Mouse (Mus musculus) CH12.LX (cell line): ENCODE measurements around the gene Ctsl. TPM values are rescaled to one million over a fixed set of nuclear protein-coding genes. Genes with fewer than 3 reads are reported as not detected.

Experiments used
- DNase-seq: peaks from one replicate; pipeline ENCODE4 v3.0.0-alpha.2; 2013; ENCODE audit errors: extremely low read depth
- H3K27ac ChIP-seq: 2 replicates; pipeline ENCODE4 v1.5.1; 2012; ENCODE audit warnings: low read depth, mild to moderate bottlenecking, control low read depth, moderate library complexity; ENCODE audit not compliant: insufficient read depth
- H3K27me3 ChIP-seq: replicated peaks from 2 replicates; pipeline ENCODE3; 2012; ENCODE audit warnings: inconsistent platforms
- H3K36me3 ChIP-seq, 2 experiments: replicated peaks in 1 of 2; 2 replicates each; pipeline versions ENCODE3 to v1.6.1; 2012; ENCODE audit warnings: inconsistent platforms in 1 of 2, low read length in 1 of 2, mild to moderate bottlenecking in 1 of 2, mixed read lengths in 1 of 2, moderate library complexity in 1 of 2; ENCODE audit not compliant: control insufficient read depth in 1 of 2, insufficient read depth in 1 of 2
- H3K4me1 ChIP-seq, 2 experiments: 2 replicates each; pipeline ENCODE4 v1.6.1; 2012; ENCODE audit warnings: inconsistent platforms in 1 of 2, moderate library complexity in 1 of 2; ENCODE audit not compliant: insufficient read depth in 2 of 2, control insufficient read depth in 1 of 2
- H3K4me2 ChIP-seq: 2 replicates; pipeline ENCODE4 v1.6.1; 2012; ENCODE audit warnings: low read depth, mild to moderate bottlenecking, control low read depth; ENCODE audit not compliant: poor library complexity, insufficient read depth, severe bottlenecking
- H3K4me3 ChIP-seq, 3 experiments: fragments of 150-350 bp in 1 of 3; sonication (generic) in 1 of 3; replicated peaks in 1 of 3; 2 replicates each; pipeline versions ENCODE3 to v1.5.1; 2011 to 2012; ENCODE audit warnings: low read depth in 2 of 3, low read length in 2 of 3, mild to moderate bottlenecking in 2 of 3, moderate library complexity in 2 of 3, control low read depth in 1 of 3, improper control_type of control experiment in 1 of 3, inconsistent platforms in 1 of 3, mixed read lengths in 1 of 3; ENCODE audit not compliant: poor library complexity in 1 of 3
- H3K79me2 ChIP-seq: replicated peaks from 2 replicates; pipeline ENCODE4 v1.6.1; 2012; ENCODE audit warnings: mild to moderate bottlenecking, moderate library complexity; ENCODE audit not compliant: control insufficient read depth, poor library complexity, insufficient read depth, severe bottlenecking; ENCODE audit errors: extremely low read depth
- H3K9ac ChIP-seq: 2 replicates; pipeline ENCODE4 v1.6.1; 2012; ENCODE audit warnings: low read depth, mild to moderate bottlenecking, control low read depth, moderate library complexity; ENCODE audit not compliant: insufficient read depth
- H3K9me3 ChIP-seq: replicated peaks from 2 replicates; pipeline ENCODE3; 2012; ENCODE audit warnings: low read length, inconsistent platforms, mixed read lengths
- BHLHE40 ChIP-seq: IDR thresholded peaks from 2 replicates; pipeline ENCODE4 v1.6.1; 2011; ENCODE audit warnings: mild to moderate bottlenecking, low read depth, low read length, improper control_type of control experiment
- CTCF ChIP-seq, 2 experiments: IDR thresholded peaks in 1 of 2; conservative IDR thresholded peaks in 1 of 2; 2 replicates each; pipeline ENCODE4 v1.5.1; 2011 to 2012; ENCODE audit warnings: low read depth in 2 of 2, low read length in 2 of 2, improper control_type of control experiment in 1 of 2, inconsistent platforms in 1 of 2, mild to moderate bottlenecking in 1 of 2, moderate library complexity in 1 of 2
- E2F4 ChIP-seq: IDR thresholded peaks from 2 replicates; pipeline ENCODE4 v1.6.1; 2011; ENCODE audit warnings: low read depth, low read length, improper control_type of control experiment; ENCODE audit not compliant: insufficient replicate concordance
- ELF1 ChIP-seq: IDR thresholded peaks from 2 replicates; pipeline ENCODE4 v1.6.1; 2014; ENCODE audit warnings: low read depth, mild to moderate bottlenecking, inconsistent platforms, low read length, improper control_type of control experiment
- EP300 ChIP-seq: IDR thresholded peaks from 2 replicates; pipeline ENCODE4 v1.6.1; 2011; ENCODE audit warnings: low read length, improper control_type of control experiment
- GABPA ChIP-seq: IDR thresholded peaks from 2 replicates; pipeline ENCODE4 v1.6.1; 2012; ENCODE audit warnings: low read depth, low read length, improper control_type of control experiment, inconsistent platforms; ENCODE audit not compliant: insufficient replicate concordance
- JUND ChIP-seq: conservative IDR thresholded peaks from 2 replicates; pipeline ENCODE4 v1.6.1; 2011; ENCODE audit warnings: low read depth, low read length, improper control_type of control experiment
- KAT2A ChIP-seq: IDR thresholded peaks from 2 replicates; pipeline ENCODE4 v1.6.1; 2012; ENCODE audit warnings: low read length, improper control_type of control experiment, inconsistent platforms; ENCODE audit not compliant: insufficient replicate concordance
- MAFK ChIP-seq: IDR thresholded peaks from 2 replicates; pipeline ENCODE4 v1.6.1; 2011; ENCODE audit warnings: low read length, improper control_type of control experiment; ENCODE audit not compliant: insufficient replicate concordance
- MYC ChIP-seq: IDR thresholded peaks from 2 replicates; pipeline ENCODE4 v1.6.1; 2011; ENCODE audit warnings: low read depth, mild to moderate bottlenecking, improper control_type of control experiment, low read length
- NELFE ChIP-seq: IDR thresholded peaks from 2 replicates; pipeline ENCODE4 v1.6.1; 2011; ENCODE audit warnings: low read depth, low read length, improper control_type of control experiment
- NRF1 ChIP-seq: IDR thresholded peaks from 2 replicates; pipeline ENCODE4 v1.6.1; 2014; ENCODE audit warnings: low read depth, mild to moderate bottlenecking, inconsistent platforms, low read length, improper control_type of control experiment, moderate library complexity
- PAX5 ChIP-seq: IDR thresholded peaks from 2 replicates; pipeline ENCODE4 v1.6.1; 2012; ENCODE audit warnings: low read length, inconsistent platforms, mixed read lengths
- POLR2A ChIP-seq: IDR thresholded peaks from 2 replicates; pipeline ENCODE4 v1.6.1; 2011; ENCODE audit warnings: low read depth, mild to moderate bottlenecking, improper control_type of control experiment, low read length
- POLR2AphosphoS2 ChIP-seq: IDR thresholded peaks from 2 replicates; pipeline ENCODE4 v1.6.1; 2011; ENCODE audit warnings: low read depth, low read length, improper control_type of control experiment
- TBP ChIP-seq: conservative IDR thresholded peaks from 2 replicates; pipeline ENCODE4 v1.6.1; 2011; ENCODE audit warnings: low read depth, low read length, improper control_type of control experiment
- TCF12 ChIP-seq: IDR thresholded peaks from 2 replicates; pipeline ENCODE4 v1.6.1; 2014; ENCODE audit warnings: low read depth, mild to moderate bottlenecking, inconsistent platforms, low read length, improper control_type of control experiment
- UBTF ChIP-seq: IDR thresholded peaks from 2 replicates; pipeline ENCODE4 v1.6.1; 2012; ENCODE audit warnings: low read depth, mild to moderate bottlenecking, inconsistent platforms, low read length, improper control_type of control experiment, moderate library complexity
- USF2 ChIP-seq: conservative IDR thresholded peaks from 2 replicates; pipeline ENCODE4 v1.6.1; 2011; ENCODE audit warnings: low read depth, low read length, improper control_type of control experiment
- ZC3H11A ChIP-seq: IDR thresholded peaks from 2 replicates; pipeline ENCODE4 v1.6.1; 2012; ENCODE audit warnings: low read depth, mild to moderate bottlenecking, inconsistent platforms, low read length, improper control_type of control experiment
- ZKSCAN1 ChIP-seq: IDR thresholded peaks from 2 replicates; pipeline ENCODE4 v1.6.1; 2012; ENCODE audit warnings: low read depth, inconsistent platforms, low read length, improper control_type of control experiment, borderline replicate concordance
- ZNF384 ChIP-seq: IDR thresholded peaks from 2 replicates; pipeline ENCODE4 v1.6.1; 2012; ENCODE audit warnings: low read depth, low read length, improper control_type of control experiment, inconsistent platforms
- dilution Hi-C: fragments of 300-500 bp; cut with MboI; formaldehyde crosslinking; loops from 2 replicates; pipeline ENCODE4 v1.14.3; 2020; ENCODE audit warnings: low sequenced_read_pairs; ENCODE audit not compliant: extremely low pct_unique_long_range_greater_than_20kb, extremely low pct_ligation_motif_present
- in situ Hi-C: fragments of 300-500 bp; cut with MboI; formaldehyde crosslinking; loops from 3 replicates; pipeline ENCODE4 v1.14.3; 2019; ENCODE audit warnings: low sequenced_read_pairs, low pct_ligation_motif_present, low pct_unique_long_range_greater_than_20kb, mixed read lengths
- polyA plus RNA-seq: library from polyadenylated mRNA; unstranded; fragments of >175 nt; gene quantifications from 2 replicates; pipeline ENCODE4 v1.2.1, GENCODE M21; 2012; ENCODE audit warnings: low read depth; ENCODE audit not compliant: insufficient read length
- total RNA-seq, 2 experiments: library from RNA; depleted of rRNA; stranded (reverse); fragments of 300-350 nt in 1 of 2; fragments of >200 nt in 1 of 2; gene quantifications; 2 replicates each; pipeline ENCODE4 v1.2.3; 2012 to 2014

Gene Ctsl
- total RNA-seq (2012; rRNA removed) (0.89 and 1.8 TPM in 2 replicates), total RNA-seq (2014; rRNA removed) (4.6 and 5.7 TPM in 2 replicates), polyA plus RNA-seq (6.5 and 8.1 TPM in 2 replicates)

GRCm38 (mm10) chr13:64370173-64370940 is at the start of gene Ctsl:
Ctsl (minus strand) TSS chr13:64370890.
- in situ Hi-C loops = no loop called here
- peaks cover 2% of the 10 kb centered on the region for H3K27me3 ChIP-seq
- dilution Hi-C loops = no loop called here

DNA sequence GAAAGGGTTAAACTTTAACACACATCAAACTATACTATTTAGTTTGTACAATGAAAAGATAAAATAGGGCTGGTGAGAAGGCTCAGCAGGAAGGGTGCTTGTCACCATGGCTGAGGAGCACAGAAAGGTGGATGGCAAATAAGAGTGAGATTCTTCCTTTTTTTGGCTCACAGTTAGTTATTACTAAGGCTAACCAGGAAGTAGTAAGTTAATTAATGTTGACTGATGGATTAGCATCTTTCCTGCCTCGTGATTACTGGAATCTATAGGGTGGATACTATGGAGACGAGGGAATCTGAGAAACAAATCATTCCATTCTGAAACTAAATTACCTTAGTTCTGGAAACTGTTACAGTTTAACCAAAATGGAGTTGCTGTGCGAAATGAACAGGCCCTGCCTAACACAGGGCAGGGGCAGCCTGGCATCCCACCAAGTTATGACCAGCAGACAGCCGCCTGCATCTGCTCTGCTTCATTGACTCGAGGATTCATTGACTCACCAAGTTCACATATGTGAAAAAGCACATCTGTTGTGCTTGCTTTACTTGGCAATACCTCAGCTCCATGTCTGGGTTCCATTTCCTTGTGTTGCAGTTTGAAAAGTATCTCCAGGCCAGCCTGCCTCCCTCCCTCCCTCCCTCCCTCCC is 46.4 kb upstream of the Ctsl start:
- H3K36me3 ChIP-seq = no peaks in the 10 kb centered on the region
- in situ Hi-C loops (no loop called here), dilution Hi-C loops (no loop called here)
- no peak overlapping the region for H3K9ac ChIP-seq
- no peak overlapping the region for H3K4me2 ChIP-seq
- no peaks in the 10 kb centered on the region for H3K27me3 ChIP-seq
- H3K9me3 ChIP-seq = peaks cover 3% of the 10 kb centered on the region
- H3K27ac ChIP-seq = no peak overlapping the region
- no peak overlapping the region for H3K4me3 ChIP-seq
- TF ChIP-seq MAFK (no peak), KAT2A (no peak), CTCF (conservative IDR thresholded peaks at IDR 0.05 in 1 of 2, IDR thresholded peaks at IDR 0.05 in 1 of 2; ENCODE audit: low read depth in 2 of 2, low read length in 2 of 2) (no peak)
- no peaks in the 10 kb centered on the region for H3K79me2 ChIP-seq
- 0 out of 4 replicates have a peak, but pooled peaks cover 0 to 1% of the 10 kb centered on the region in 2 experiments for H3K4me1 ChIP-seq
- DNase-seq = no peak

More at GRCm38 (mm10) chr13:64370173-64370940, at the start of gene Ctsl:
- Histone ChIP-seq H3K27ac (no peak within 1 kb of the TSS), H3K4me3 (peak within 1 kb of the TSS; percentile 17 to 64 (median 29)), H3K36me3 (no peaks in the 10 kb centered on the region), H3K79me2 (no peaks in the 10 kb centered on the region), H3K4me1 (peaks cover 0 to 7% of the 10 kb centered on the region in 2 experiments; a peak in 2 of 4 replicates), H3K9ac (no peak within 1 kb of the TSS), H3K9me3 (no peaks in the 10 kb centered on the region), H3K4me2 (peak within 1 kb of the TSS; percentile 30; the same call in 1 of the 2 replicates)
- TF ChIP-seq POLR2A (peak; percentile 22; the same call in 1 of the 2 replicates), TBP (0 out of 2 replicates have a peak, but pooled peaks have one; percentile 28), UBTF (no peak)
- peak; percentile 76 for DNase-seq

DNA sequence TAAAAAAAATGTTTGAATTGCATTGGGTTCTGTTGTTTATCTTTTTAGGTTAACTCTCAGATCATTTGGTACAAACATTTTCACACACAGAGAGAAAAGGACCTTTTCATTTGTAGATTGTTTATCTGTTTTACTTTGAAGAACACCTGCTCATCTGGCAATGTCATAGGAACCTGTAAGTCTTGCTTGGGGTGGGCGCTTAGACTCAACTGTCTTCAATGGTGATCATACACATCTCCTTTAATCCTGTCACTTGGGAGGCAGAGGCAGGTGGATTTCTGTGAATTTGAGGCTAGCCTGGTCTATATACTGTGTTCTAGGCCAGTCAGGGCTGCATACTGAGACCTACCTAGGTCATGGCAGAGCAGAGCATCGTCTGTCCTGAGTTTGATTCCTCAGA is 45.0 kb upstream of the Ctsl start:
- H3K4me2 ChIP-seq = no peak overlapping the region
- no peak overlapping the region for H3K9ac ChIP-seq
- H3K27ac ChIP-seq = no peak overlapping the region
- DNase-seq = no peak
- dilution Hi-C loops = no loop called here
- no peak overlapping the region for H3K4me3 ChIP-seq
- H3K9me3 ChIP-seq = peaks cover 3% of the 10 kb centered on the region
- in situ Hi-C loops = no loop called here
- TF ChIP-seq CTCF (conservative IDR thresholded peaks at IDR 0.05 in 1 of 2, IDR thresholded peaks at IDR 0.05 in 1 of 2; ENCODE audit: low read depth in 2 of 2, low read length in 2 of 2) (no peak), PAX5 (no peak), JUND (no peak), BHLHE40 (no peak), TCF12 (no peak), USF2 (no peak), NELFE (no peak), ZNF384 (no peak), E2F4 (no peak), GABPA (no peak), EP300 (no peak), POLR2A (no peak), ELF1 (no peak), POLR2AphosphoS2 (no peak), NRF1 (no peak), MYC (no peak), ZC3H11A (no peak), UBTF (no peak), ZKSCAN1 (no peak)
- H3K27me3 ChIP-seq = no peaks in the 10 kb centered on the region
- H3K36me3 ChIP-seq = no peaks in the 10 kb centered on the region
- peaks cover 0 to 2% of the 10 kb centered on the region in 2 experiments; a peak in 1 of 4 replicates for H3K4me1 ChIP-seq
- no peaks in the 10 kb centered on the region for H3K79me2 ChIP-seq
